Comparison of ENCODE assay signal across 8 mouse cellular contexts in genomic region chr1:132046143-132046735, GRCm38 (mm10). TPM values are rescaled to one million over a fixed set of nuclear protein-coding genes. Genes with fewer than 3 reads are reported as not detected.
DNase-seq lines count a peak whose midpoint lies in the region; ATAC-seq and TF ChIP-seq lines count a peak whose summit lies in the region.

No protein-coding gene starts in this region.

- H3K27me3 ChIP-seq in E14TG2a.4 (ENCODE audit: insufficient read depth, low read length) = peaks cover 2% of the 10 kb centered on the region; the same call in 1 of the 2 replicates
- H3K27me3 ChIP-seq in embryonic facial prominence, embryonic 14.5 days (replicated peaks; ENCODE audit: control insufficient read depth, insufficient read depth, low read length) = no peaks in the 10 kb centered on the region
- H3K27me3 ChIP-seq in lung, postnatal 0 days (replicated peaks; ENCODE audit: insufficient read depth, low read length) = no peaks in the 10 kb centered on the region

- H3K4me1 ChIP-seq in E14TG2a.4 (replicated peaks; ENCODE audit: low read depth, low read length) = peaks cover 20% of the 10 kb centered on the region
- H3K4me1 ChIP-seq in bone marrow, adult 2 months (ENCODE audit: control insufficient read depth, insufficient read depth, low read length) = no peaks in the 10 kb centered on the region
- no peaks in the 10 kb centered on the region for H3K4me1 ChIP-seq in embryonic facial prominence, embryonic 14.5 days (ENCODE audit: control insufficient read depth, insufficient read depth, low read length)
- H3K4me1 ChIP-seq in lung, postnatal 0 days (ENCODE audit: insufficient read depth, low read depth, low read length) = no peaks in the 10 kb centered on the region

- no peak for TF ChIP-seq POLR2A in bone marrow, adult 2 months (IDR thresholded peaks at IDR 0.05; ENCODE audit: borderline replicate concordance, control insufficient read depth, low read depth, low read length)

- H3K36me3 ChIP-seq in E14TG2a.4 (ENCODE audit: insufficient read depth, low read length) = no peaks in the 10 kb centered on the region
- no peaks in the 10 kb centered on the region for H3K36me3 ChIP-seq in embryonic facial prominence, embryonic 14.5 days (ENCODE audit: control insufficient read depth, insufficient read depth, low read length)
- H3K36me3 ChIP-seq in lung, postnatal 0 days (ENCODE audit: insufficient read depth, low read length) = no peaks in the 10 kb centered on the region

- DNase-seq in embryonic facial prominence, embryonic 14.5 days (ENCODE audit: low spot score) = peak; percentile 25
- DNase-seq in heart, postnatal 25 days (ENCODE audit: low spot score) = peak; percentile 41
- DNase-seq in layer of hippocampus, adult 18-20 months (ENCODE audit: low spot score in 2 of 2) = peak; percentile 37 to 71
- DNase-seq in lung, postnatal 0 days (ENCODE audit: low spot score) = peak; percentile 68
- DNase-seq in ovary, postnatal 14 days (ENCODE audit: low spot score) = peak; percentile 52
- peak; percentile 84 for DNase-seq in thymus, postnatal 14 days

- H3K9me3 ChIP-seq in E14TG2a.4 (ENCODE audit: low read length) = no peaks in the 10 kb centered on the region
- H3K9me3 ChIP-seq in embryonic facial prominence, embryonic 14.5 days (ENCODE audit: control insufficient read depth, low read length) = no peaks in the 10 kb centered on the region
- no peaks in the 10 kb centered on the region for H3K9me3 ChIP-seq in lung, postnatal 0 days (ENCODE audit: low read length)

- ATAC-seq in embryonic facial prominence, embryonic 14.5 days (ENCODE audit: low read depth) = peak; percentile 75
- ATAC-seq in lung, postnatal 0 days = peak; percentile 50; the same call in 1 of the 2 replicates

- no peak overlapping the region for H3K4me3 ChIP-seq in E14TG2a.4 (replicated peaks; ENCODE audit: low read length)
- no peak overlapping the region for H3K4me3 ChIP-seq in bone marrow, adult 2 months (replicated peaks; ENCODE audit: control insufficient read depth, low read depth, low read length)
- no peak overlapping the region for H3K4me3 ChIP-seq in embryonic facial prominence, embryonic 14.5 days (ENCODE audit: low read depth, low read length)
- no peak overlapping the region for H3K4me3 ChIP-seq in lung, postnatal 0 days (ENCODE audit: low read depth, low read length)

- no peak overlapping the region for H3K27ac ChIP-seq in bone marrow, adult 2 months (ENCODE audit: control insufficient read depth, insufficient read depth, low read depth, low read length, poor library complexity)
- H3K27ac ChIP-seq in embryonic facial prominence, embryonic 14.5 days (replicated peaks; ENCODE audit: low read depth, low read length) = no peak overlapping the region
- H3K27ac ChIP-seq in lung, postnatal 0 days (ENCODE audit: low read length) = no peak overlapping the region

- H3K4me2 ChIP-seq in embryonic facial prominence, embryonic 14.5 days (ENCODE audit: low read depth, low read length) = no peak overlapping the region
- no peak overlapping the region for H3K4me2 ChIP-seq in lung, postnatal 0 days (replicated peaks; ENCODE audit: low read depth, low read length)

- WGBS in bone marrow, adult 2 months = 13% methylated on average over 15 of the region's 15 CpGs
- 18% methylated on average over 14 of the region's 15 CpGs for WGBS in embryonic facial prominence, embryonic 14.5 days
- WGBS in lung, postnatal 0 days = 18% methylated on average over 15 of the region's 15 CpGs

- H3K9ac ChIP-seq in embryonic facial prominence, embryonic 14.5 days (ENCODE audit: low read depth, low read length) = no peak overlapping the region
- no peak overlapping the region for H3K9ac ChIP-seq in lung, postnatal 0 days (replicated peaks; ENCODE audit: low read depth)

- intact Hi-C loops in heart, postnatal 25 days (cut with DNase I) = loop anchor here (2.0 to 5.0 kb wide), 3 partner anchors 51 to 109 kb away; no protein-coding TSS in a partner anchor

- no peak for TF ChIP-seq EP300 in lung, postnatal 0 days (IDR thresholded peaks at IDR 0.05)

- peak; percentile 38 for TF ChIP-seq CTCF in E14TG2a.4 (conservative IDR thresholded peaks at IDR 0.05; ENCODE audit: low read length)
- peak; percentile 95 for TF ChIP-seq CTCF in bone marrow, adult 2 months (IDR thresholded peaks at IDR 0.05; ENCODE audit: control insufficient read depth, insufficient read depth, low read length)
- TF ChIP-seq CTCF in lung, postnatal 0 days (IDR thresholded peaks at IDR 0.05) = peak; percentile 95

RNA-seq across cellular contexts. Expression of gene Mfsd4a, which starts 21.6 kb away (rescaled TPM):
- polyA plus RNA-seq in bone marrow, adult 2 months (2011; ENCODE audit: insufficient read depth, insufficient read length, low replicate concordance, missing spikeins) = not detected in 2 replicates
- polyA plus RNA-seq in embryonic facial prominence, embryonic 14.5 days (2014; fragmentation: Nextera tagmentation; extraction: Ambion mirVana) = 13.3 and 14.1 TPM in 2 replicates
- total RNA-seq in heart, postnatal 25 days (2021) = 1 to 10 TPM; 1.3 to 1.6 TPM
- total RNA-seq in layer of hippocampus, adult 18-20 months (2021) = 10 to 100 TPM; 66.4 to 79.3 TPM
- 7.5 and 8.4 TPM in 2 replicates for polyA plus RNA-seq in lung, postnatal 0 days (2015; fragmentation: Nextera tagmentation; extraction: Ambion mirVana)

RNA-seq across cellular contexts. Expression of gene Elk4, which starts 38.8 kb away (rescaled TPM):
- 73.2 and 91.1 TPM in 2 replicates for polyA plus RNA-seq in bone marrow, adult 2 months (2011; ENCODE audit: insufficient read depth, insufficient read length, low replicate concordance, missing spikeins)
- polyA plus RNA-seq in embryonic facial prominence, embryonic 14.5 days (2014; fragmentation: Nextera tagmentation; extraction: Ambion mirVana) = 27.6 and 39.0 TPM in 2 replicates
- 10 to 100 TPM; 87.2 to 87.5 TPM for total RNA-seq in heart, postnatal 25 days (2021)
- 10 to 100 TPM; 55.3 to 64.3 TPM for total RNA-seq in layer of hippocampus, adult 18-20 months (2021)
- 26.3 and 28.0 TPM in 2 replicates for polyA plus RNA-seq in lung, postnatal 0 days (2015; fragmentation: Nextera tagmentation; extraction: Ambion mirVana)

Comparison
In these comparisons a context has a peak if more than half of its experiments do, and no peak if none do; other contexts are left out.
1. CTCF ChIP-seq: peak in every context shown above with its lines; median percentile 95 in bone marrow, adult 2 months; 95 in lung, postnatal 0 days; 38 in E14TG2a.4.
2. DNase-seq: peak in every context shown above with its lines; median percentile 84 in thymus, postnatal 14 days; 68 in lung, postnatal 0 days; 54 in layer of hippocampus, adult 18-20 months; 52 in ovary, postnatal 14 days; 41 in heart, postnatal 25 days; 25 in embryonic facial prominence, embryonic 14.5 days.